Mouse (Mus musculus) leukemia stem cell, adult 10-12 weeks (primary cell): ENCODE measurements around the gene Olfr463. TPM values are rescaled to one million over a fixed set of nuclear protein-coding genes. Genes with fewer than 3 reads are reported as not detected.

Experiments
- polyA plus RNA-seq: library from polyadenylated mRNA; stranded (reverse); fragments of >175 nt; gene quantifications from 2 replicates; pipeline ENCODE4 v1.2.3, GENCODE M21; 2012; ENCODE audit warnings: low replicate concordance

Gene Olfr463
- polyA plus RNA-seq = not detected in 2 replicates

DNA sequence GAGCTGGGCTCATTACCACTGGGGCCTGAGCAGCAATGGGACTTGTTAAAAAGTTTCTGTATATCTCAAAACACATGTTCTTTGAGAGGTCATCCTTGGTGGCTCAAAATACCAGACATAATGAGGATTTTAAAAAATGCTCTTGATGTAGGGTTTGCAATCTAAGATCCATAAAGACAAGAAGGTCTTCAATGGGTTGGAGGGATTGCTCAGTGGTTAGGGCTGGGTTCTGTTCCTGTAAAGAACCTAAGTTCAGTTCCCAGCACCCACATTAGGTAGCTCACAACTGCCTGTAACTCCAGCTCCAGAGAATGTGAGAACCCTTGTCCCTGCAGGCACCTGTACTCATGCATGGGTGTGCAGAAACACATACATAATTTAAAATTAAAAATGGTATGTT is at the start of gene Olfr463:
Olfr463 (minus strand) TSS at position 101 of the 400 bp plus-strand sequence.

GRCm38 (mm10) chr11:87920966-87921365 is 23.8 kb upstream of the Olfr463 start, which contains the start of gene Olfr464:
Olfr464 (minus strand) TSS chr11:87920967.

DNA sequence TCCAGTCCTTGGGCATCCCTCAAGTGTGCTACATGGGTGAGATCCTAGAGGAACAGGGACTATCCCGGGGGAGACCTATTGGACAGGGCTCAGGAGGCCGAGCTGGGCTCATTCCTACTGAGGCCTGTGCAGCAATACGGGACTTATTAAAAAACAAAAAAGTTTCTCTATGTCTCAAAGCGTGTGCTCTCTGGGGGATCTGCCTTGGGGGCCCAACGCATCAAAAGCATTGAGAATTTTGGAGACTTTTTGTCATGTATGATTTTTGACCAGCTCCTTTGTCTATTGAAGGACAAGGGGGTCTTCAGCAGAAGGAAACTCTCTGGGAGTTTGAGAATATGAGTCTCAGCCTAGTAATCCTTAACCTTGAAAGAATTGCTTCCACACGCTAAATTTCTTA is 5.0 kb downstream of the Olfr463 start, which contains the start of gene Olfr462:
Olfr462 (minus strand) TSS at position 101 of the 400 bp plus-strand sequence.

GRCm38 (mm10) chr11:87875436-87875835 is 21.8 kb downstream of the Olfr463 start, which contains the start of gene Epx:
Epx (minus strand) TSS chr11:87875536.

GRCm38 (mm10) chr11:87852690-87853596 is 44.2 kb downstream of the Olfr463 start, which contains the start of gene Mks1:
Mks1 (plus strand) TSS chr11:87853215.

Other genes with a start within 250 kb of the Olfr463 start
- gene Rnf43, start 234.7 kb downstream of the Olfr463 start, polyA plus RNA-seq = 4.6 and 11.8 TPM in 2 replicates
- gene Supt4a, start 159.8 kb downstream of the Olfr463 start, polyA plus RNA-seq = 6.9 and 8.2 TPM in 2 replicates
- gene Tspoap1, start 136.8 kb downstream of the Olfr463 start, polyA plus RNA-seq = 10.2 and 13.9 TPM in 2 replicates
- 4.0 and 8.8 TPM in 2 replicates for gene Mpo, start 103.8 kb downstream of the Olfr463 start, polyA plus RNA-seq
- not detected in 2 replicates for gene Lpo, start 69.1 kb downstream of the Olfr463 start, polyA plus RNA-seq
- 1.4 and 1.7 TPM in 2 replicates for gene Mks1, start 44.2 kb downstream of the Olfr463 start, polyA plus RNA-seq
- 0.13 TPM in 1 of 2 replicates, not detected in the other for gene Epx, start 21.9 kb downstream of the Olfr463 start, polyA plus RNA-seq
- not detected in 2 replicates for gene Olfr462, start 5.1 kb downstream of the Olfr463 start, polyA plus RNA-seq
- not detected in 2 replicates for gene Olfr464, start 23.6 kb upstream of the Olfr463 start, polyA plus RNA-seq
- gene Dynll2, start 90.1 kb upstream of the Olfr463 start, polyA plus RNA-seq = 19.0 and 28.2 TPM in 2 replicates
- gene Srsf1, start 150.0 kb upstream of the Olfr463 start, polyA plus RNA-seq = 170 and 245 TPM in 2 replicates
- 4.7 and 4.8 TPM in 2 replicates for gene Vezf1, start 170.9 kb upstream of the Olfr463 start, polyA plus RNA-seq
- gene Cuedc1, start 200.7 kb upstream of the Olfr463 start, polyA plus RNA-seq = 0.96 and 2.3 TPM in 2 replicates